In genomic region chr11:4931009-4931601, GRCm38 (mm10) we compare ENCODE assay signal across 8 mouse cellular contexts. TPM values are rescaled to one million over a fixed set of nuclear protein-coding genes. Genes with fewer than 3 reads are reported as not detected.
DNase-seq lines count a peak whose midpoint lies in the region; ATAC-seq lines count a peak whose summit lies in the region.

No protein-coding gene starts in this region.

- peaks cover 38% of the 10 kb centered on the region for H3K36me3 ChIP-seq in intestine, embryonic 14.5 days (ENCODE audit: control insufficient read depth, insufficient read depth, low read length)

- H3K9me3 ChIP-seq in intestine, embryonic 14.5 days (ENCODE audit: control insufficient read depth, low read length), result no peaks in the 10 kb centered on the region

- no peak overlapping the region for H3K4me2 ChIP-seq in intestine, embryonic 14.5 days (ENCODE audit: low read length)

- peak overlapping the region; percentile 64 for H3K27ac ChIP-seq in intestine, embryonic 14.5 days (ENCODE audit: low read depth)

- no peak overlapping the region for H3K4me3 ChIP-seq in intestine, embryonic 14.5 days (ENCODE audit: low read depth, low read length)

- H3K9ac ChIP-seq in intestine, embryonic 14.5 days (ENCODE audit: low read length), result no peak overlapping the region

- DNase-seq in cerebellum, postnatal 10 days, result peak; percentile 64 to 65
- no peak for DNase-seq in cerebellum, adult 8-10 months
- DNase-seq in right cerebral cortex, postnatal 4 days, result peak; percentile 25
- DNase-seq in right cerebral cortex, adult 18-20 months, result no peak
- DNase-seq in intestine, embryonic 14.5 days (ENCODE audit: low spot score), result peak; percentile 72
- DNase-seq in retina, embryonic 14.5 days (ENCODE audit: low spot score), result peak; percentile 15

- 26% methylated on average over 1 of the region's 1 CpGs for WGBS in intestine, embryonic 14.5 days

- peaks cover 9% of the 10 kb centered on the region; the same call in 1 of the 2 replicates for H3K4me1 ChIP-seq in intestine, embryonic 14.5 days (replicated peaks; ENCODE audit: control insufficient read depth, insufficient read depth, low read length)

- H3K27me3 ChIP-seq in intestine, embryonic 14.5 days (replicated peaks; ENCODE audit: control insufficient read depth, insufficient read depth, low read length), result no peaks in the 10 kb centered on the region

- 0 out of 2 replicates have a peak, but pooled peaks have one; percentile 55 for ATAC-seq in intestine, embryonic 14.5 days (replicated peaks; ENCODE audit: low FRiP score, low TSS enrichment, low read depth)
- no peak for ATAC-seq in megakaryocyte progenitor cell, adult 5-6 weeks (replicated peaks; ENCODE audit: poor library complexity)
- no peak for ATAC-seq in inflammation-experienced regulatory T-cells, adult 6 months

RNA-seq across cellular contexts. Expression of gene Nefh, which starts 16.8 kb away (rescaled TPM):
- polyA plus RNA-seq in intestine, embryonic 14.5 days (2014; fragmentation: Nextera tagmentation; extraction: Ambion mirVana), result 1.1 and 1.2 TPM in 2 replicates
- 4.6 and 8.0 TPM in 2 replicates for total RNA-seq in megakaryocyte progenitor cell, adult 5-6 weeks (2015)
- total RNA-seq in megakaryocyte progenitor cell, adult 5-6 weeks (2017), result 3.5 and 6.0 TPM in 2 replicates
- 1 to 10 TPM; 6.4 to 7.0 (median 6.4) TPM for polyA plus RNA-seq in inflammation-experienced regulatory T-cells, adult 6 months (2017; shearing (Covaris generic))

RNA-seq across cellular contexts. Expression of gene Thoc5, which starts 36.0 kb away (rescaled TPM):
- polyA plus RNA-seq in intestine, embryonic 14.5 days (2014; fragmentation: Nextera tagmentation; extraction: Ambion mirVana), result 38.4 and 41.6 TPM in 2 replicates
- total RNA-seq in megakaryocyte progenitor cell, adult 5-6 weeks (2015), result 19.7 and 20.7 TPM in 2 replicates
- total RNA-seq in megakaryocyte progenitor cell, adult 5-6 weeks (2017), result 51.9 and 56.1 TPM in 2 replicates
- 10 to 100 TPM; 32.7 to 43.7 (median 36.2) TPM for polyA plus RNA-seq in inflammation-experienced regulatory T-cells, adult 6 months (2017; shearing (Covaris generic))

RNA-seq across cellular contexts. Expression of gene Ap1b1, which starts 55.5 kb away (rescaled TPM):
- 56.0 and 58.9 TPM in 2 replicates for polyA plus RNA-seq in intestine, embryonic 14.5 days (2014; fragmentation: Nextera tagmentation; extraction: Ambion mirVana)
- 29.3 and 36.5 TPM in 2 replicates for total RNA-seq in megakaryocyte progenitor cell, adult 5-6 weeks (2015)
- total RNA-seq in megakaryocyte progenitor cell, adult 5-6 weeks (2017), result 39.2 and 41.6 TPM in 2 replicates
- 10 to 100 TPM; 48.9 to 55.5 (median 50.0) TPM for polyA plus RNA-seq in inflammation-experienced regulatory T-cells, adult 6 months (2017; shearing (Covaris generic))

RNA-seq across cellular contexts. Expression of gene Nipsnap1, which starts 57.4 kb away (rescaled TPM):
- polyA plus RNA-seq in intestine, embryonic 14.5 days (2014; fragmentation: Nextera tagmentation; extraction: Ambion mirVana), result 85.2 and 85.3 TPM in 2 replicates
- total RNA-seq in megakaryocyte progenitor cell, adult 5-6 weeks (2015), result 12.0 and 13.7 TPM in 2 replicates
- total RNA-seq in megakaryocyte progenitor cell, adult 5-6 weeks (2017), result 20.5 and 21.5 TPM in 2 replicates
- polyA plus RNA-seq in inflammation-experienced regulatory T-cells, adult 6 months (2017; shearing (Covaris generic)), result 10 to 100 TPM; 39.9 to 64.8 (median 57.5) TPM

Comparison
In these comparisons a context has a peak if more than half of its experiments do, and no peak if none do; other contexts are left out.
1. DNase-seq: peak in cerebellum, postnatal 10 days (2 of 2), right cerebral cortex, postnatal 4 days (single experiment), intestine, embryonic 14.5 days (single experiment) and retina, embryonic 14.5 days (single experiment); none in cerebellum, adult 8-10 months (single experiment) and right cerebral cortex, adult 18-20 months (single experiment).